Mouse (Mus musculus) right cerebral cortex, postnatal 14 days (tissue): ENCODE results near the gene Mrps24.

Experiments used
- DNase-seq: peaks from one replicate; pipeline ENCODE4 v3.0.0; 2022

Gene Mrps24

GRCm38 (mm10) chr11:5715630-5716105, at the start of gene Mrps24:
Mrps24 (minus strand) TSS chr11:5715680.
- DNase-seq = no peak

DNA sequence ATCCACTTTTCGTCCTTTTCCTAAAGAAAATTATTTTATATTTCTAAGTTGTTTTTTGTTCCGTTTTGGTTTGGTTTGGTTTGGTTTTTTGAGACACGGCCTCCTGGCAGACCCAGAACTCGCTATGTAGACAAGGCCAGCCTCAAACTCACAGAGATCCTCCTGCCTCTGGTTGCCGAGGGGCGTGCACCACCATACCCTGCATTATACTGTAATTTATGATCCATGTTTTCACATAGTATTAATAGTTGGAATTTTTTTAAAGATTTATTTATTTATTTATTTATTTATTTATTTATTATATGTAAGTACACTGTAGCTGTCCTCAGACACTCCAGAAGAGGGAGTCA, 47.1 kb upstream of the Mrps24 start:
- DNase-seq = no peak

GRCm38 (mm10) chr11:5761820-5762632, 46.5 kb upstream of the Mrps24 start, which contains the start of gene Urgcp:
Urgcp (minus strand) TSS chr11:5762376.
- peak; percentile 93 for DNase-seq

- no peak for DNase-seq
Measured at GRCm38 (mm10) chr11:5753755-5754154, 38.3 kb upstream of the Mrps24 start.

GRCm38 (mm10) chr11:5744951-5745350, 29.5 kb upstream of the Mrps24 start:
- no peak for DNase-seq

DNA sequence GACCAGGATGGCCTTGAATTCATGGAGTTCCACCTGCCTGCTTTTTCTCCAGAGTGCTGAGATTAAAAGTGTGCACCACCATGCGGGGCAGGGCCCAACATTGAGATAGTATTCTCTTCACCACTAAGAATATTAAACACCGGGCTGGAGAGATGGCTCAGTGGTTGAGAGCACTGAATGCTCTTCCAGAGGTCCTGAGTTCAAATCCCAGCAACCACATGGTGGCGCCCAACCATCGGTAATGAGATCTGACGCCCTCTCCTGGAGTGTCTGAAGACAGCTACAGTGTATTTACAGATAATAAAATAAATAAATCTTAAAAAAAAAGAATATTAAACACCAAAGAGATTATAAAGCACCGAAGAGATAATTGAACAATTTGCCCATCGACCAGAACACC, 26.6 kb upstream of the Mrps24 start:
- DNase-seq = no peak

DNA sequence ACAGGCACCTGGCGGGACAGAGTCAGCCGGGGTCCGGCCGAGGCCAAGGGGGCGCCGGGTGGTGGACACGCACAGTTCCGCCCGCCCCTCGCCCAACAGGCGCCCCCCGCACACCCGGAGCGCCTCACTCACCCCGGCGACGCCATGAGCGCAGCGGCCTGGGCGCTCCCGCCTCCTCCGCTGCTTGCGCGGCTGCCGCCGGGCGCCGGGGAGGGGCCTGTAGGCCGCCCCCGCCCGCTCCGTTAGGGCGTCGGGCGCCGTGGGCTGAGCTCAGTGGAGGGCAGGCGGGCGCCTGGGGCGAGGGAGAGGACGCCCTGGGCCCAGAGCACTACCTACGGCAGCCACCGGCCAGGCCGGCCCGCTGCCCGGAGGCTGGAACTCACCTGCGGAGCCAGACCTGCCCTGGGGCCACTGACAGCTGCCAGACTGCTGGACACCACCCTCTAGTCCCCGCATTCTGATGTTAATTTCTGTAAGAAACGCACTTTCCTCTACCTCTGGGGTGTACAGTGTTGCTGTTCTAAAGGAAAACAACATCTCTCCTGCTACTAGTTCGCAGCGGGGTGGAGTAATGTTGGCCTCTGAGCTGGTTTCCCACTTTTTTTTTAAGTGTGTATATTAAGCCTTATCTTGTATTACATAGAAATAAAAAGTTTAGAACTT, 25.6 kb upstream of the Mrps24 start:
- DNase-seq = peak; percentile 73

DNA sequence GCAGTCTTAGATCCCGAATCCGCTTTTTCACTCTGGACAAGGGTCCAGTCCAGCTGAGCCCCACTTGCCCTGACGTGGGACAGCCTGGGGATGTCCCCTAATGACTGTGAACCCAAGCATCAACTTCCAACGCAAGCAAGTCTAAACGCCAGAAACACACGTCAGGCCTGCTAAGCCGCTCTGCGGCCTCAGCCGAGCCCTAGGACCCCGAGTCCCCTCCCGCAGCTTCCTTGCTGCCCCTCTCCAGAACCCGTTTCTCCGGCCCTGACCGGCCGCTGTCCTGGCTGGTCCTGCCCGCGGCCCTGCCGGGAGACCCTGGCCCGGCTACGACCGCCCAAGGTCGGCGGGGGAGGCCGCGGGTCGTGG, 25.1 kb upstream of the Mrps24 start:
- DNase-seq = no peak

- no peak for DNase-seq
Measured at GRCm38 (mm10) chr11:5739846-5740245, 24.4 kb upstream of the Mrps24 start.

DNA sequence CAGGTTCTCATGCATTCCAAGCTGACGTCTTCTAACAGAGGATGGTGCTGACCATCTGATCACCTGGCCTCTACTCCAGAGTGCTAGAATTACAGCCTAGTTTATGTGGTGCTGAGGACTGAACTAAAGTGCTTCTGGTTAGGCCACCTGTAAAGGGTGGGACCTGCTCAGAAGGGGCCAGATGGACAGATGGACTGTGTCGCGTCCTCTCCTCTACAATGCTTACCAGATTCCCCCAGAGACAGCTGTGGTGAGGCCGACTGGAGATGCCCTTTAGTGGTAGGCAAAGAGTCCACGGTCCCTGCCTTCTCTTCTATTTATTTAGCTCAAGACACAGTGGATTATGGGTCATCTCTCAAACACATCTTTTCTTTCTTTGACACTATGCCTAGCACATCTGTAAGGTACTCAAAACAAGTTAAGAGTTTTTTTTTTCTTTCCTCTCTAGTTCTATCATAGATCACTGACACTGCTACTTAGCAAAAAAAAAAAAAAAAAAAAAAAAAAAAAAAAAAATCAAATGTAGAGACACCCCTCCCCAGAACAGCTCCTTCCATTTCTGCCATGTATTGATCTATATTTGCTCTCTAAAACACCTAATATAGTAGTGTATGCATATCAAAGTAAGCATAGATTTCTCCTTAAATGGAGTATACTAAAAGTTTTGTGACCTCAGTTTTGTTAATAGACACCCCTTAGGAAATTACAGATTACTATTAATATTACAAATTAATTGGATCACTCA, 23.6 kb upstream of the Mrps24 start:
- DNase-seq = no peak

- no peak for DNase-seq
Measured at GRCm38 (mm10) chr11:5737137-5737536, 21.7 kb upstream of the Mrps24 start.

DNA sequence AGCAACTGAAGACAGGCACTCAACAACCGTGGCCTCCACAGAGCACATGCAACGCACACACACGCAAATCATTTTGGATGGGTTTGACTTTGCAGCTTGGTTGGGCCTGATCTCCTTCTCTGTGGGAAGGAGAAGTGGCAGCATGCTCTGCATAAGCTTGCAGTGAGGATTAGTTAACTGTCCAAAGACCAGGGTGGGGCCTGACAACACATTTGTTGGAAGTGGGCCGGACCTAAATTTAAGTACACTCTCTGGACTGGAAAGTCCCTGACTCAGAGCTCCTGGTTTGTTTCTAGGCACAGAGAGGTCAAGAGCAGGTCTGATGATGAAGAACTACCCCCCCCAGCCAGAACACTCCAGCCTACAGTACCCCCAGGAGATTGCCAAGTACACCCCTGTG, 18.8 kb upstream of the Mrps24 start:
- no peak for DNase-seq

GRCm38 (mm10) chr11:5732401-5732800, 16.9 kb upstream of the Mrps24 start:
- no peak for DNase-seq

DNA sequence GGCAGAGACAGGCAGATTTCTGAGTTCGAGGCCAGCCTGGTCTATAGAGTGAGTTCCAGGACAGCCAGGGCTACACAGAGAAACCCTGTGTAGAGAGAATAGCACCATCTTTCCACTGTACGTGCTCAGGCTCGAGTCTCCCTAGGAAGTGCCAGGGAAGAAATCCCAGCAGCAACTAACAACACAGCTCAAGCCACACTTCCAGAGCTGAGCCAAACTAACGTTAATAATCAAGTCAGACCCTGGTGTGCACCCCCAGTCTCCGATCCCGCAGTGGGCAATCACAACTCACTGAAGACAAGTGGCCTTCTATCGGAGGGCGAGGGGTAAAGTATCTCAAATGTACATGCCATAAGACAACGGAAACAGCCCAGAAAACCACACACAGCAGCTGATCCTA, 14.1 kb upstream of the Mrps24 start:
- no peak for DNase-seq

DNA sequence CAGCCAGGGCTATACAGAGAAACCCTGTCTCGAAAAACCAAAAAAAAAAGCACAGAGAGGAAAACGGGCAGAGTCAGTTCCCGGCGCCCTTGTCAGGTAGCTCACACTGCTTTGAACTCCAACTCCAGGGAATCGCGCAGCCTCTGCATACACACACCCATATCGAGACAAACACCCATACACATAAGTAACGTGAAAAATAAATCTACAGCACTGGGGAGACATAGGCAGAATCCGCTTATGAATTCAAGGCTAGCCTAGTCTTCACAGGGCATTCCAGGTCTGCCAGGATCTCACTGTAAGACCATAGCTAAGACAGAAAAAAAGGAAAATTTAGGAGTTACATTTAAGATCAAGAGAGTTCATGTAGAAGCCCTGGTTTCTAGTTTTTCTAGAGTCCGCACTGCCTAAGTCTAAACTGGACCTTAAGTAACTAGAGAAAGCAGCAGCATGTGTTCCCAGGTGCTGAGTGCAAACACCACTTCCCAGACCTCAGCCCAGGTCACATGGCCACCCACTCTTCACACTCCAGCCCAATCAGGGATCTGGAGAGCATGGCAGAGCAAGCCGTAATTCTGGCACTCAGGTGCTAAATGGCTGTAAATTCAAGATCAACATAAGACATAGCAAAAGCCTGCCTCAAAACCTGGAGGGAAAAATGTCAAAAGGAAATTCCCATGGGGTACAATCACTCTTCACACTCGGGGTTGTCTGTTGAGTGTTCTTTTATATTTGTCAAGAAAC, 3.3 kb upstream of the Mrps24 start:
- DNase-seq = no peak

DNA sequence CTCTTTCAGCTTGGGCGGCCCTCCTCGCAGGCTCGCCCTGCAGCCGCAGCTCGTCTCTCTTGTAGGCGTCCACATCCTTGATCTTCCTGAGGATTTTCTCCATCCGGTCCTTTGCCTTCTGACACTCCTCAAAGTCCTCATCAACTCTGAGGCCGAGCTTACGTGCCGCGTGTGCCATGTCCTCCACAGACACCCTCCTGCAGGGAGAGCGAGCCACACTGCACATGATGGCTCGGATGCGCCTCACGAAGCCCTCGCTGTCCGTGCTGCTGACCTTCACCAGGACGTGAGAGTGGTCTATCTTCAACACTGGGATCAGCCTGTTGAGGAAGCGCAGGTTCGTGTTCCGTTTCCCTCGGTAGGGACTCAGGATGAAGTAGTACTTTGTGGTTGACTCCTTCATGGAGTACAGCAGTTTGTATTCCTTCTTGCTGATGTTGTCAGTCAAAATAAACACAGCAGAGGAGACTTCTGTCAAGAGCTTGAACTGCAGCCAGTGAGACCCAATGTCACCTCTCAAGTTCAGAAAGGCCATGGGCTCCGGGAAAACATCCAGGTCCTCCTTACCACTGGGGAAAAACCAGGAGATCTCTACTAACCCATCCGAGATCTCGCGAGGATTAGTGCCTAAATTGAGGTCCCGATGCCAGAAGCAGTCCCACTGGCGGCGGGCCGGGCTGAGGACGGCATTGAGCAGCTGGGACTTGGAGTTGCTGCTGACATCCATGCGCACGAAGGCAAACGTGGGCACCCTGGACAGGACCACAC, 1.6 kb upstream of the Mrps24 start:
- no peak for DNase-seq

GRCm38 (mm10) chr11:5716246-5716645, 766 bp upstream of the Mrps24 start:
- no peak for DNase-seq

DNA sequence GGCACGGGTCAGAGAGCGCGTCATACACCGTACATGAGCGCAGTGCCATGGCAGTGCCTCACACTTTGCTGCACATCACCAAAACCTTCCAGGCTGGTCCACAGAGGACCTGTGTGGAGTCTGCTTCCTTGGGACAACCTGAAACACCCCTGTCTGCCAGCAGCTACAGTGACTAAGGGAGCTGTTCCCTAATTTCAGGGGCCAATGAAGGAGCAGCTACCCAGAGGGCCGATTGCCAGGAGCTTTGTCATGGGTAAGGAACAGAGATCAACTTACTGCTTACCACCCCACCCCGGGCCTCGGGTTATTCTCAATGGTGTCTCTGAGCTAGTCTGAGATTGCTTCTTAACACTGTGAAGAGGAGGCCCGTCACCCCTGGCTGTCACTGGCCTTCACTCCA, 301 bp downstream of the Mrps24 start:
- no peak for DNase-seq

GRCm38 (mm10) chr11:5707530-5708353, 7.7 kb downstream of the Mrps24 start:
- peak; percentile 88 for DNase-seq

GRCm38 (mm10) chr11:5706874-5707529, 8.5 kb downstream of the Mrps24 start:
- peak; percentile 38 for DNase-seq

DNA sequence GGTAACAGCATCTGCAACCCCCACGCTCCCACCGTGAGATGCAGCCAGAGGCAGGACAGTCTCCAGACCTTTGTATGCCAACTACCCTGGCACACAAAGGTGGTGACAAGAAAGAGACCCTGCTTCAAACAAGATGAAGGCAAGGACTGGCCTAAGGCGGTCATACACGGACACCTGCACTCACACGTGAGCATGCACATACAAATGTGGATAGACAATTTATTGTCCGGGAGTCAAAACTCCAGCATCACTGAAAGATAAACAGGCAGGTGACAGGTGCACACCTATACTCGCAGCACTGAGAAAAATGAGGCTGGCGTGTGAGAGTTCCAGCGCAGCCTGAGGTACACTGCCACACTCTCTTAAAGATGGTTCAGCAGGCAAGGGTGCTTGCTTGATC, 9.5 kb downstream of the Mrps24 start:
- no peak for DNase-seq
